Mouse (Mus musculus): ENCODE results near the gene Dnajc6.

GRCm38 (mm10) chr4:101462065-101462464 lies 34.4 kb upstream of the Dnajc6 start:
- TF ChIP-seq CTCF (IDR thresholded peaks at IDR 0.05; ENCODE audit: control insufficient read depth, insufficient read depth, low read length) (no peak), POLR2A (IDR thresholded peaks at IDR 0.05; ENCODE audit: borderline replicate concordance, control insufficient read depth, low read depth, low read length) (no peak)
